Mouse (Mus musculus) embryo, embryonic 9.5 days (tissue): ENCODE measurements around the gene Chil4.

Experiments
- DNase-seq: peaks from one replicate; pipeline ENCODE4 v3.0.0-alpha.2; 2017; ENCODE audit errors: extremely low spot score

Gene Chil4

GRCm38 (mm10) chr3:106170522-106171053 is 48.7 kb downstream of the Chil4 start:
- DNase-seq = no peak

- no peak for DNase-seq
Observed at GRCm38 (mm10) chr3:106167464-106167863, 51.8 kb downstream of the Chil4 start, which contains the start of gene Chil3. Chil3 (minus strand) TSS chr3:106167564.

GRCm38 (mm10) chr3:106154413-106154812 is 64.9 kb downstream of the Chil4 start:
- no peak for DNase-seq
